Mouse (Mus musculus) lung, embryonic 14.5 days (tissue): ENCODE results near the gene Adgrg3. TPM values are rescaled to one million over a fixed set of nuclear protein-coding genes. Genes with fewer than 3 reads are reported as not detected.

Source experiments
- ATAC-seq: fragments of 200-750 bp; cut with Nextera tagmentation; 2 replicates; pipeline ENCODE4 v1.8.0; 2017; ENCODE audit warnings: mild to moderate bottlenecking, moderate TSS enrichment, moderate library complexity; ENCODE audit not compliant: insufficient read depth
- DNase-seq: peaks from one replicate; pipeline ENCODE4 v3.0.0-alpha.2; 2015
- H3K27ac ChIP-seq: fragments of 300-500 bp; sonication (generic); 2 replicates; pipeline ENCODE4 v1.5.1; 2014; ENCODE audit warnings: low read depth, mild to moderate bottlenecking, moderate library complexity
- H3K27me3 ChIP-seq: fragments of 300-500 bp; sonication (generic); 2 replicates; pipeline ENCODE4 v1.6.1; 2014; ENCODE audit warnings: low read length, control low read depth; ENCODE audit not compliant: insufficient read depth
- H3K36me3 ChIP-seq: fragments of 300-500 bp; sonication (generic); 2 replicates; pipeline ENCODE4 v1.6.1; 2014; ENCODE audit warnings: control low read depth; ENCODE audit not compliant: insufficient read depth
- H3K4me1 ChIP-seq: fragments of 300-500 bp; sonication (generic); 2 replicates; pipeline ENCODE4 v1.6.1; 2014; ENCODE audit warnings: antibody characterized with exemption, control low read depth; ENCODE audit not compliant: insufficient read depth
- H3K4me2 ChIP-seq: fragments of 300-500 bp; sonication (generic); 2 replicates; pipeline ENCODE4 v1.6.1; 2014; ENCODE audit warnings: mild to moderate bottlenecking
- H3K4me3 ChIP-seq: fragments of 300-500 bp; sonication (generic); 2 replicates; pipeline ENCODE4 v1.5.1; 2014; ENCODE audit warnings: low read depth, low read length
- H3K9ac ChIP-seq: fragments of 300-500 bp; sonication (generic); 2 replicates; pipeline ENCODE4 v1.6.1; 2014
- H3K9me3 ChIP-seq: fragments of 300-500 bp; sonication (generic); 2 replicates; pipeline ENCODE4 v1.6.1; 2016; ENCODE audit warnings: low read depth, low read length, control low read depth
- CTCF ChIP-seq: IDR thresholded peaks from 2 replicates; pipeline ENCODE4 v1.5.1; 2016; ENCODE audit warnings: antibody characterized with exemption, low read depth
- WGBS: fragments of 180-500 bp; shearing (Covaris S2); extraction: QIAGEN DNeasy Blood & Tissue Kit; methylation state at CpG from one replicate; pipeline ENCODE4 v1.1.7; 2014; 5-methylcytosine and 5-hydroxymethylcytosine counted together
- polyA plus RNA-seq: library from polyadenylated mRNA; unstranded; fragments of >200 nt; fragmentation: Nextera tagmentation; extraction: Ambion mirVana; gene quantifications from 2 replicates; pipeline ENCODE4 v1.2.1, GENCODE M21; 2014

Adgrg3 gene
- polyA plus RNA-seq, 1 experiment from 2014 or later = 4.0 TPM

GRCm38 (mm10) chr8:95058661-95059060, 41.2 kb downstream of the Adgrg3 start:
- H3K9me3 ChIP-seq = no peaks in the 10 kb centered on the region
- H3K9ac ChIP-seq = no peak overlapping the region
- no peak overlapping the region for H3K27ac ChIP-seq
- no peaks in the 10 kb centered on the region for H3K4me1 ChIP-seq
- H3K36me3 ChIP-seq = no peaks in the 10 kb centered on the region
- no peak overlapping the region for H3K4me2 ChIP-seq
- H3K4me3 ChIP-seq = no peak overlapping the region
- 67% methylated on average over 6 of the region's 6 CpGs for WGBS
- no peak for ATAC-seq
- DNase-seq = no peak
- TF ChIP-seq CTCF = no peak
- H3K27me3 ChIP-seq = no peaks in the 10 kb centered on the region

GRCm38 (mm10) chr8:95059812-95060533, 42.5 kb downstream of the Adgrg3 start:
- no peaks in the 10 kb centered on the region for H3K36me3 ChIP-seq
- no peaks in the 10 kb centered on the region for H3K27me3 ChIP-seq
- H3K9me3 ChIP-seq = no peaks in the 10 kb centered on the region
- no peaks in the 10 kb centered on the region for H3K4me1 ChIP-seq
- H3K4me3 ChIP-seq = no peak overlapping the region
- WGBS = 34% methylated on average over 6 of the region's 6 CpGs
- no peak overlapping the region for H3K4me2 ChIP-seq
- TF ChIP-seq CTCF = no peak
- ATAC-seq (peak; percentile 31; the same call in 1 of the 2 replicates), DNase-seq (peak; percentile 28)
- no peak overlapping the region for H3K9ac ChIP-seq
- no peak overlapping the region for H3K27ac ChIP-seq

- Histone ChIP-seq H3K4me1 (no peaks in the 10 kb centered on the region), H3K27me3 (no peaks in the 10 kb centered on the region), H3K27ac (no peak overlapping the region), H3K9ac (no peak overlapping the region), H3K4me2 (no peak overlapping the region), H3K4me3 (no peak overlapping the region), H3K9me3 (no peaks in the 10 kb centered on the region), H3K36me3 (no peaks in the 10 kb centered on the region)
- 85% methylated on average over 2 of the region's 2 CpGs for WGBS
- no peak for ATAC-seq
- TF ChIP-seq CTCF = no peak
- no peak for DNase-seq
These were observed 47.0 kb downstream of the Adgrg3 start for GRCm38 (mm10) chr8:95064531-95064930.

GRCm38 (mm10) chr8:95067582-95067981, 50.1 kb downstream of the Adgrg3 start:
- Histone ChIP-seq H3K4me2 (no peak overlapping the region), H3K27me3 (no peaks in the 10 kb centered on the region), H3K27ac (no peak overlapping the region), H3K4me1 (no peaks in the 10 kb centered on the region), H3K36me3 (no peaks in the 10 kb centered on the region), H3K4me3 (no peak overlapping the region), H3K9ac (no peak overlapping the region), H3K9me3 (no peaks in the 10 kb centered on the region)
- 45% methylated on average over 3 of the region's 3 CpGs for WGBS
- DNase-seq = peak; percentile 74
- peak; percentile 62 for TF ChIP-seq CTCF
- no peak for ATAC-seq

- H3K36me3 ChIP-seq = no peaks in the 10 kb centered on the region
- DNase-seq (no peak), ATAC-seq (no peak)
- H3K9ac ChIP-seq = no peak overlapping the region
- no peaks in the 10 kb centered on the region for H3K27me3 ChIP-seq
- H3K4me1 ChIP-seq = no peaks in the 10 kb centered on the region
- TF ChIP-seq CTCF = no peak
- no peak overlapping the region for H3K4me2 ChIP-seq
- no peaks in the 10 kb centered on the region for H3K9me3 ChIP-seq
- no peak overlapping the region for H3K27ac ChIP-seq
- no peak overlapping the region for H3K4me3 ChIP-seq
- 63% methylated on average over 3 of the region's 3 CpGs for WGBS
These were observed 58.0 kb downstream of the Adgrg3 start for GRCm38 (mm10) chr8:95075504-95075903.

GRCm38 (mm10) chr8:95076151-95076550, 58.7 kb downstream of the Adgrg3 start:
- DNase-seq = no peak
- no peak overlapping the region for H3K9ac ChIP-seq
- no peaks in the 10 kb centered on the region for H3K27me3 ChIP-seq
- no peak for ATAC-seq
- no peak overlapping the region for H3K27ac ChIP-seq
- no peaks in the 10 kb centered on the region for H3K36me3 ChIP-seq
- no peak for TF ChIP-seq CTCF
- no peak overlapping the region for H3K4me2 ChIP-seq
- H3K4me1 ChIP-seq = no peaks in the 10 kb centered on the region
- no peak overlapping the region for H3K4me3 ChIP-seq
- no peaks in the 10 kb centered on the region for H3K9me3 ChIP-seq
- WGBS = 74% methylated on average over 17 of the region's 17 CpGs

- H3K9ac ChIP-seq = no peak overlapping the region
- H3K4me3 ChIP-seq = no peak overlapping the region
- no peaks in the 10 kb centered on the region for H3K27me3 ChIP-seq
- H3K4me1 ChIP-seq = no peaks in the 10 kb centered on the region
- H3K36me3 ChIP-seq = no peaks in the 10 kb centered on the region
- WGBS = 74% methylated on average over 3 of the region's 3 CpGs
- H3K27ac ChIP-seq = no peak overlapping the region
- no peak overlapping the region for H3K4me2 ChIP-seq
- no peak for ATAC-seq
- TF ChIP-seq CTCF = no peak
- H3K9me3 ChIP-seq = no peaks in the 10 kb centered on the region
- no peak for DNase-seq
These were observed 60.6 kb downstream of the Adgrg3 start for GRCm38 (mm10) chr8:95078055-95078454.
